Mouse (Mus musculus) heart, adult 10 weeks (tissue): ENCODE data around the gene 9030612E09Rik. TPM values are rescaled to one million over a fixed set of nuclear protein-coding genes. Genes with fewer than 3 reads are reported as not detected.

ENCODE experiments used
- polyA plus RNA-seq: library from polyadenylated mRNA; stranded (reverse); fragments of 350-450 nt; fragmentation: Illumina TruSeq; extraction: RNeasy Lipid Tissue Mini Kit (QIAGEN cat#74804); gene quantifications from one replicate; pipeline ENCODE4 v1.2.3, GENCODE M21; 2014; ENCODE audit warnings: low read depth, low replicate concordance

9030612E09Rik gene
- 2.1 TPM for polyA plus RNA-seq

GRCm38 (mm10) chr10:43174326-43175155, at the start of gene 9030612E09Rik, which contains the start of gene Sobp:
9030612E09Rik (plus strand) TSS chr10:43174704.
Sobp (minus strand) TSS chr10:43174530.

GRCm38 (mm10) chr10:43220910-43221625, 46.6 kb downstream of the 9030612E09Rik start, which contains the start of gene Pdss2:
Pdss2 (plus strand) TSS chr10:43221486.

Other genes starting within 250 kb of the 9030612E09Rik start
- 8.5 TPM for gene Sobp, start 174 bp upstream of the 9030612E09Rik start, polyA plus RNA-seq
- gene Pdss2, start 46.8 kb downstream of the 9030612E09Rik start, polyA plus RNA-seq: 26.7 TPM